Mouse (Mus musculus): ENCODE data around the gene Hes6.

GRCm38 (mm10) chr1:91404976-91405375 is 8.9 kb downstream of the Hes6 start:
- TF ChIP-seq MAX (IDR thresholded peaks at IDR 0.05) = no peak
- TF ChIP-seq CTCF (IDR thresholded peaks at IDR 0.05; ENCODE audit: control insufficient read depth, insufficient read depth, insufficient read length) = no peak
- no peak for TF ChIP-seq USF1 (IDR thresholded peaks at IDR 0.05; ENCODE audit: low read depth)
- TF ChIP-seq CEBPB (IDR thresholded peaks at IDR 0.05; ENCODE audit: low read depth) = no peak
- no peak for TF ChIP-seq MYOD1 (IDR thresholded peaks at IDR 0.05; ENCODE audit: control insufficient read depth, insufficient read length, low read depth)
